Mouse (Mus musculus) T-helper 17 cell (primary cell): ENCODE results near the gene Cacna2d3.

ENCODE experiments used
- in situ Hi-C, 2 experiments: fragments of 300-600 bp; cut with MboI, MseI; formaldehyde crosslinking; loops; 1 replicate in 1 of 2; 2 replicates in 1 of 2; pipeline ENCODE4 v1.15.1; 2025; ENCODE audit warnings: high pct_unique_total_duplicates in 2 of 2

Gene Cacna2d3

DNA sequence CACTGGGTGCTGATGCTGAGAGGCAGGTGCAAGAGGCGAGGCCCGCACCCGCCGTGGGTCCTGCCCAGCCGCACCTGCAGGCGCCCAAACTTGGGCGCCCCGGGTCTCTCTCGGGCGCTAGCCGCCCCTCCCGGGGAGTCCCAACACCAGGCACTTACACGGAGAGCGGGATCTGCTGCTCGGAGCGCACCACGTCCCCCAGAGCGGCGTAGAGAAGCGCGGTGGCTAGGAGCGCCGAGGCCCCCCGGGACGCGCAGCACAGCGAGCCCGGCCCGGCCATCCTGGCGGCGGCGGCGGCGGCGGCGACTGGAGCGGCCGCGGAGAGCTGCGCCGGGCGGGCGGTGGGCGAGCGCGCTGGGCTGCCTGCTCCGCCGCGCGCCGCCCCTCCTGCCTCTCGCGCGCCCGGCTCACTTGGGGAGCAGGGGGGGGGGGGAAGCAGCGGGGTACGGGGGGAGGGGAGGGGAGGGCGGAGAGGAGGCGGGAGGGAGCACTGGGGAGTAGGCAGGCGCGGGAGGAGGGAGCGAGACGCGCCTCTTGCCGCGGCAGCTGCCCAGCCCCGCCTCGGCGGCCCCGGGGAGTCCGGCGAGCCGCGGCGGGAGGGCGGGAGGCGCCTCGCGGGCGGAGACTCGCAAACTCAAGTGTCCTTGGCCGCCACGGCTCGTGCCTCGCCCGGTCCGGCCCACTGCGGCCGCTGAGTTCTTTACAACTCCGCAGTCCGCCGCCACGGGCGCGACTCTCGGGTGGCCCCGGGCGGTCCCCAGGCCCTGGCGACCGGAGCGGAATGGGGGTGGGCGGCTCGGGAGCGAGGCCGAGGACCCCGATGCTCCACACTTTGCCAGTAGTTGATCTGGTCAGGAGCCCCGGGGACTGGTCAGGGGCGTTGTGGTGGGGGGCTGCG is at the start of gene Cacna2d3:
Gene Cacna2d3 (minus strand): TSS at position 377 of the 898 bp plus-strand sequence.
- in situ Hi-C loops, result loop anchor here in 1 of 2 experiments (10.0 kb wide), 1 partner anchor 1253 kb away; no protein-coding TSS in a partner anchor

DNA sequence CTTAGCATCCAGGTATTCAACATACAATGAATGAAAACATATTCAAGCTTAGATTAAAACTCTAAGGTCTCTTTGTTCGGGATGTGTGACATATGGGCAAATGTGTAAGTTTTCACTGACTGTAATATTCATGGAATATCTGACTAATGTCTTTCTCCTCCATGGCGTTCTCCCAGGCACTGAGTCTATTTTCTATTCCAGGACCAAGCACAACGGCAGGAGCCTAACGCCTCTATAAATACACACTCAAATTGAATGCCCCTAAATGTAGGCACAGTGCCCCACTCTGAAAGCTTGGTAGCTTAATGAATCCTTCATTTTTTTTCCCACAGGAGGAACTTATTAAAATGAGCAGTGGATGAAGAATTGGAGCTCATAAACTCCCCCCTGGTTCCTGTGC is 47.8 kb upstream of the Cacna2d3 start:
- in situ Hi-C loops, result no loop called here

DNA sequence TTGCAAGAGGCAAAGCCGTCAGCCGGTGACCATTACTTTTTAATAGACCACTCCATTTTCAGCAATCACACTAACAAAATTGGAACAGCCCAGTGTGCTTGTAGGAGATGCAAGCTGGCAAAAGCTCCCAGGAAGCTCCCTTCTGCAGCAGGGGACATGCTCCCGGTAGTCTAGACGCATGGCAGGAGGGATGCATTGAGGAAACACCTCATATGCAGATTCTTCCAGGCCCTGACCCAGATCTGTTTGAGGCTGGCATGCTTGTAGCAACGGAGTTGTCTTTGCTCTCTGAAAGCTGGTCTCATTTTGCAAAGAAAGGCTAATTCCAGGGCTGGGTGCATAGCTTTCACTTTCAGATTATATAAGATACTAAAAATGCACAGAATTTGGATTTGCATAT is 31.2 kb upstream of the Cacna2d3 start:
- in situ Hi-C loops, result no loop called here

DNA sequence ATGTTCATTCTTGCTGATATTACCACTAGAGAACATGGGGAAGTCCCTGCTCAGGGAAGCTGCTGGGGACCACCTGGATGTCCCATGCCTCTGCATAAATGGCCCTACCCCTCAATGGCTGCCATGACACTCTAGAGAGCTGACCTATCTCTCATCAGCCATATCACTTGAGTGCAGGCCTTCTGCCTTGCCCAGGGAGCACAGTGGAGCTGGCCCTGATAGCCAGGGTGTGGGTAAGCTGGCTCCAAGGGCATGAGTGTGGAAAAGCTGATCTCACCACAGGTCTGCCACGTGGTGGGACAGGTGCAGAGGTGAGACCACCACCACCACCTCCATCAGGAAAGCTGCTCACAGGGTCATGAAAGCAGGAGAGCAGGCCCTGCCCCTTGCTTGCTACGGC is 17.1 kb upstream of the Cacna2d3 start:
- in situ Hi-C loops, result no loop called here

DNA sequence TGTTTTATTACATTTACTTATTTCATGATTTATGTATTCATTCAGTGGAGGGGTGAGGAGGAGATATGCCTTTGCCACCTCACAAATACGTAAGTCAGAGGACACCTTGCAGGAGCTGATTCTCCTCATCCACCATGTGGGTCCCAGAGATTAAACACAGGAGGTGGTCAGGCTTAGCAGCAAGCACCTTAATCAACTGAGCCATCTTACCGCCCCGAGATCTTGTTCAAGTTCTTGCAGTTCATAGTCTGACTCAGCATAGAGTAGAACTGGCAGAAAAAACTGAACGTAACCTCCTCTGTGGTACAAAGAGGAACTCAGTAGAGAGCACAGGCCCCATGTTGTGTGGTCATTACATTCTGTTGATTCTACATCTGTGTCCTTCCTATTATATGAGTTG is 8.6 kb upstream of the Cacna2d3 start:
- in situ Hi-C loops, result no loop called here

DNA sequence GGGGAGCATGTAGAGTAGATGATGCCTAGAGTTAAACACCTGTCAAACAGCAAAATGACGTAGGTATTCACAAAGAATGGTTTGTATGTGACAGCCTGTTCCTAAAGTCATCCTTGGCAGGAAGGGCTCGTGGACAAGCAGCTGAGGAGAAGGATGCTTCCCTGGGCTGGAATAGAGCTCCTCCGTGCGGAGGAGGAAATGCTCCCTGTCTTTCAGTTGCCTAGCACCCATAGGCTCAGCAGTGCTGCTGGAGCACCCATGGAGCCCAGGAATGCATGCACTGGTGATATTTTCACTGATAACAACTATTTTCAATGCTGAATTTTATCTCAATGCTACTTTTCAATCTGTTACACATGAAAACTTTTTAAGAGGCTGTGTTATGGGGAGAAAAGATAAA is 7.3 kb upstream of the Cacna2d3 start:
- in situ Hi-C loops, result loop anchor here in 1 of 2 experiments (5.0 to 10.0 kb wide), 2 partner anchors 208 to 1246 kb away; no protein-coding TSS in a partner anchor

DNA sequence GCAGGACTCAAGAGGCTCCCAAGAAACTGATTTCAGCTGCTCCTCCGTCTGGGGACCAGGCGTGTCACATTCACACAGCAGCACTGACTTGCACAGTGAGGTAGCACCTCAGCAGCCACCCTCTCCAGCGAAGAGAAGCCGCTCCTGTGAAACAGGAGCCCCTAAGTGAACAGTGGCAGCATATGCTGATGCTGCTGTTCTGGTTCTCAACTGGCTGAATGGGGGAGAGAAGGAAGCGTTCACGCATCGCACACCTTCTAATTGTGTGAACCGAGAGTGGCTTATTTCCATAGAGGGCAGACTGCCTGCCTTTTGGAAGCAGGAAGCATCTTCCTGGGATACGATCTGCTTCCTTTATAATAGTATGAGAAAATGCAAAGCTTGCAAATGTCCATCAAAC is 5.9 kb upstream of the Cacna2d3 start:
- in situ Hi-C loops, result loop anchor here in 1 of 2 experiments (5.0 to 10.0 kb wide), 2 partner anchors 210 to 1247 kb away; no protein-coding TSS in a partner anchor

DNA sequence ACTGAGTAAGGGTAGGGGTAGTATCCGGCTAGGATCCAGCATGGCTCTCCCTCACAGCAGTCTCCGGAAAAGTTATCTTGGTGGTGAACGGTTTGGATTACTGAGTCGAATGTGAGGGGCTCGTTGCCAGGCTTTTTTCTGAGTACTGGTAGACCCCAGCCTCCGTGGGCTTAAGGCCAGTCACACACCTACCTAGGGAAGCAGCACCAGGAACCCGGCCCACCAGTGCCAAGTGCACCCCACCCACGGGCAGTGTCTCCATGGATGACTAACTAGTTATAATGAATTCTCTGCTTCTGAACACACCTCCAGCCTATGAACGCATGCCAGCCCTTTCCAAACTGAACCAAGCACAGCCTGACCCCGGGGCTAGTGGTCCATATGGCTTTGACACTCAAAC is 1.6 kb upstream of the Cacna2d3 start:
- in situ Hi-C loops, result loop anchor here in 1 of 2 experiments (10.0 kb wide), 1 partner anchor 1252 kb away; no protein-coding TSS in a partner anchor

DNA sequence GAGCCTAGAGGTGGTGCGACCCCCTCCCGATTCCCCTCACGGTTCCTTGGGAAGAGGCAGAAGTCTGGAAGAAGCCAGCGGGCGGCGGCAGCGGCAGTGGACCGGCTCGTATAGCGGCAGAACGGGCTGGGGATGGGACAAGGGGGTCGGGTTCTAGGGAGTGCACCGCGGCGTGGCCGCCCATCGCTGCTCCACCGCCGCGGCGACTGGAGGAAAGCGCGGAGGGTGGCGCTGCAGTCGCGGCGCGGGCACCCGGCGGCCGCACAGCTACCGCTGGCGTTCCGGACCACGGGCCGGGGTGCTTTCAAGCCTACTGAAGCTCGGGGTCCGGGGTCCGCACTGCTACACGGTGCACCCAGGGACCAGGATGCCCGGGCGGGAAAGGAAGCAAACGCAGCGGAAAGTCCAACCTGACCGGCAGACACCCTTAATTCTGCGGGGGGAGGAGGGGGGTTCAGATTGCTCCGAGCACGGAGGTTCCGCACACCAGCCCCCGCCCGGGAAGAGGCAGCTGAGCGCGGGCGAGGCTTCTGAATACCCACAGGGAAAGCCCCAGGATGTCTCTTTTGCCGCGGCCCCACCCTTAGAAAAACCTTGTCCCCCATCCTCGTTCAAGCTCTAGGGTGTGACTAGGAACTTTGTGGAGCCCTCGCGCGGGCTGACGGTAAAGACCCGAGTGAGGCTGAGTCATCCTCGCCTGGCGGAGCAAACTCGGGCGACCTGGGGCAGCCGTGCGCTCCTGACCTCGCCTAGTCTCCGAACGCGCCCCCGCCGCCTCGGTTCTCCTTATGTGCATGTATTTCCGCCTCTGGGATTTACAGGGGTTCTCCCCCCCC is 940 bp upstream of the Cacna2d3 start:
- in situ Hi-C loops, result loop anchor here in 1 of 2 experiments (10.0 kb wide), 1 partner anchor 1252 kb away; no protein-coding TSS in a partner anchor

DNA sequence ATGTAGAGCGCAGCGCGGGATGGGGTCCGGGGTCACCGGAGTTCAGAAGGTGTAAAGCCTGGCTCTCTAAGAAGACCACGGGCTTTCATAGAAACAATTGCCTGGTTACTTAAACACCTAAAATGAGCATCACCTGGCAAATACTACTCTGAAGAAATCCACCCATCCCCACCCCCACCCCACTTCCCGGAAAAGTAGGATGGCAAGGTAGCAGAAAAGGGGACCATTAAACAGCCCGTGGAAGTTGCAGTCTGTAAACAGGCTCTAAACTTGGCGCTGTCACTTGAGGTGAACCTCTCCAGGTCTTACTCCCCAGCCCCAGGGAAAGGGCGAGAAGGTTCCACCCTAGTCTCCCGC is 555 bp downstream of the Cacna2d3 start:
- in situ Hi-C loops, result loop anchor here in 1 of 2 experiments (10.0 kb wide), 1 partner anchor 1254 kb away; no protein-coding TSS in a partner anchor

DNA sequence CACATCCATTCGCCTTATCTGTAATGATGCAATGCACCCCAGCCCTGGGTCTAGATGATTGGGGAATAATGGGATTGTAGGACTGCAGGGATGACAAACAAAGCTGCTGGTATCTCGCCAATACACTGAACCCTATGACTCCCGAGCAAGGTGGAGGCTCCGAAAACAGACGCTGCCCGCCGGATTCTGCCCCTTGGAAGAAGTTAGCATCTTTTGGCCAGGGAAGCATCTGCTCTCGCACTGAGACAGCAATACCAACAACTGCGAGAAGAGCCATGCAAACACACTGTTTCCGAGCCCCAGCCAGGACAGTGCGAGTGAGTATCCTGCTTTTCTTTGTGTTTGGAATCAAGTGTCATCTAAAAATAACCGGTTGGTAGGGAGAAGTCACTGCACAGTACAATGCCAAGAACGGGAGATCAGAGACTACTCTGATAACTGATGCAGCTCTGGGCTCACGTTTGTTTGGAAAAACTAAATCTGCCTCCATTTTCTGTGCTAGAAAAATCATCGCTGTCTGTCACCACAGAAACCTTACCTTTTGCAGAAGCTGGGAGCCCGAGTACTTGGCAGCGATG is 1.2 kb downstream of the Cacna2d3 start:
- in situ Hi-C loops, result loop anchor here in 1 of 2 experiments (10.0 kb wide), 1 partner anchor 1254 kb away; no protein-coding TSS in a partner anchor

DNA sequence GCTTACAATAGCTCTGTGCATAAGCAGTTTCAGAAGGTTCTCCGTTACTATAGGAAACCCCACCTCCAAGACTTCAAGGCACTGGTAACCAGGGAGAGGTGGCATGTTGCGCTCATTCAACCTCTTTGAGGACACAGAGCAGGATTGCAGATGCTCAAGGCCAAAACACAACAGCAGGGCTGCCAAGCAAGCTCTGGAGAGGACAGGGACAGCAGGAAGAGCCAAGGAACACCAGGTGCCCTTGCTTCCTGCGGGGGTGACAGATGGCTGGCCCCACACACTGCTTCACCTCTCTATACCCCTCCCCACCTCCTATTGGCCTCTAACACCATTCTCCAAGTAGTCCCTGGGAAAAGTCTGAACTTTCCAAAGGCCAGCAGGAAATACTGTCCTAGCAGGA is 9.0 kb downstream of the Cacna2d3 start:
- in situ Hi-C loops, result no loop called here

DNA sequence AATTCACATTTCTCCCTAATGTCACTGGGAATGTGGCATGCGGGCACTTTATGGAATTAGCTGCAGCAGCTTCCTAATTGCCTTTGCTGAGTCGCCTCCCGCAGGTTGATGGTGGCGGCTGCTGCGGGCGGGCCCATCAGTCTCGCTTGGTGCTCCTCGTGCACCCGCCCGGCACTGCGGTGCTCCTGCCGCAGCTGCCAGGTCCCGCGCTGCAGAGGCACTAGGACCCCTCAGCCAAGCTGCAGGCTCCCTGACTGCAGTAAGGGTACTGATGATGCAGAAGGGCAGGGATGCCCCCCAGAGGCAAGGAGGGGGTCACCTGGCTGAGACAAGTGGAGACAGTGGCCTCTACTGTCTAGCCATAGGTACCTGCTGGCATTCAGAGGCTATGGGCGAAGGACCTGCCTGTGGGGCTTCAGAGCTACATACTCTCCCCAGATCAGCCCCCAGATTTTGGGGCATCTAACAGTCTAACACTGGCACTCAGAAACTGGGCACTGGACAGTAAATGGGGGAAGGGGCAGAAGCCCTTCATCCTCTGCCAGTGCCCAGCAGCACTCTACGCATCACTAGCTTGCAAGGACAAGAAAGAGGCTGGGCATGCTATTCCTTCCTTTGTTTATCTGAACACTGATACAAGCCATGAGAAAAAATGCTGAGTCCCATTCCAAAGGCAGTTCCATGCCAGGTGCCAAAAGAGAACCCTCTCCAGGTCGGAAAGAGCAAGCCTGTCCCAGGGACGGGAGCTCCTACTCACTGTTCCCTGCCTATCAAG is 13.9 kb downstream of the Cacna2d3 start:
- in situ Hi-C loops, result no loop called here

DNA sequence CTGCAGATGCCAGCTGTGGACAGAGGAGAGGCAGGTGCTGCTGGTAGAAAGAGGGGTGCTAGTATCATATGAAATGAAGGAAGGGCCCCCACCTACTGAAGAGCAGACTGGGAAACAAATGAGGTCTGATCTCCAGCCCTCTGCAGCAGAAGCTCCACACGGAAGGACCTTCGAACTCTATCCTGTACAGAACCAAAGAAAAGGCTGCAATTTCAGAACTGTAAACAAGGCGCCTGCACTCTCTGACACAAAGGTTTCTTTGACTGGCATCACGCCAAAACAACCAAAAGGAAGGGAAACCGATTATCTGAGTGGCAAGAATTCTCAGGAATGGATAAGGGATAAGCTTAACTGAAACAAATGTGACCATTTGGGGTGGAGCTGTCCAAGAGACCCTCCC is 18.9 kb downstream of the Cacna2d3 start:
- in situ Hi-C loops, result no loop called here

DNA sequence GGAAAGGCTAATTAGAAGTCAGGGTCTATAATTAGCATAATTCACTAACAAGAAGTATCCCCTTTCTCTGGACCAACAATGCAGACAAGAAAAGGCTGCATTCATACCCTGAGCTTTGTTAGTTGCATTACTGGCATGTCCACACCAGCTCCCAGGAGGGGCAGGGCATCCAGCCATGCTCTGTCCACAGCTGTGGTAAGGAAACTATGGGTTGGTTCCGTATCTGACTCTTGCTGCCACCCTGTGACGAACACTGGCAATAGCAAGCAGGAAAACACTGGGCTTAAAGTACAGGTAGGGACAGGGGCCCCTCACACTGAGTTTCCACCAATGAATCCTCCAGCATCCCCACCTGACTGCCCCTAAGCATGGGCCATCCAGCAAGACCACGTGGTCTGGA is 25.5 kb downstream of the Cacna2d3 start:
- in situ Hi-C loops, result no loop called here

DNA sequence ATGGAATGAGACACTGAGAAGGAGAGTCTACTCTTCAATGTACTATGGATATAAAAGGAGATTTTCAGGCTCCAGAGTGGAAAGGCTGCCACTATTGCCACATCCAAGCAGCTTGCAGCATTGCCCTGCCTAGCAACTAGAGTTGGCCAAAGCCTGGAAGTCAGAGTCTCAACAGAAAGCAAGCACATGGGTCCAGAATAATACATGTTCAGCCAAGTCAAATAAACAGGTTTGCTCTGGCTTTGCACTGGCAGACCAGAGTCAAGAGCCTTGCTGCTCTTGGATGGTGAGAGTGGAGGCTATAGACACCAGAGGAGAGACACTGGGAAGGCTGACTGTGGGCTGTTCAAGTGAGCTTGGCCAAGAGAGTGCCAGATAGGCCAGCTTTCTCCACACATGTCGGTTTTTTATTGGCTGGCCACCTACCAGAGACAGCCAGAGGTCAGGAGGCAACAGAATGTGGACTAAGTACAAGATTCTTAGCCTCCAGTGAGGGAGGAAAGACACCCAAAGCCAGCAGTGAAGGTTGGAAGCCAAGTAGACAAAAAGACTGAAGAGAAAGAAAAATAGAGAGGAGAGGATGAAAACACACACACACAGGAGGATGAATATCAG is 49.1 kb downstream of the Cacna2d3 start:
- in situ Hi-C loops, result loop anchor here in 1 of 2 experiments (10.0 kb wide), 1 partner anchor 762 kb away; no protein-coding TSS in a partner anchor

DNA sequence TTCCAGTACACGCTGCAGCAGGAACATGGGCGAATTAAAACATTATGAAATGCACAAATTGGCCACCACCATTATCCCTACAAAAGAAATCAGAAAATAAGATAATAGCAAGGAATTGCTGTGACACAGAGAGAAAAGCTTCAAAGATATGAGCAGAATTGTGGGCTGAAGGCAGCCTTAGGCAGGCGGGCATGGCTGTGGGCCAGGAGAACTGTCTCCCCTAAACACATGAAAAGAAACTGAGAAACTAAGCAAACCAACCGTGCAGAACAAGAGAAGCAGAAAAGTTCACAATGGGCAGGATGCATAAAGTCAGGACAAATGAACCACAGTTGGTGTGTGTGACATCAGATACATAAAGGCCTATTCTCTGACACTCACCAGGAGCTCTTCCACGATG is 51.8 kb downstream of the Cacna2d3 start:
- in situ Hi-C loops, result loop anchor here in 1 of 2 experiments (10.0 kb wide), 1 partner anchor 765 kb away; no protein-coding TSS in a partner anchor

DNA sequence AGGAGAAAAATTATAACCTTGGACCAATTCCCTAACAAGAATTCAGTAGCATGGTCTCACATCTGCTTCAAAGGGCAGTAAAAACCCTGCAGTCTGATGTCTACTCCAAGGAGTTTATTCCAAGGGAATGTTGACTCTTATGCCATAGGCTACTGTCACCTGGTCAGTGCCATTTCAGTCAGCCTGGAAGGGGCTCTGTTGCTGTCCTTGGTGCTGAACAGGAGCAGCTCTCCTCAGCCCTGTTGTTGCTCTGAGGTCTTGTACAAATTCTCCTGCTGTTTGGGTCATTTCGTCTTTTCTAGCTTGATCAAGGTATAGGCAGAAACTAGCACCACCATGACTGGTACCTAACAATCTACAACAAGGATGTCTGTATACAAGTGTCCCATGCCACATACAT is 64.7 kb downstream of the Cacna2d3 start:
- in situ Hi-C loops, result no loop called here

DNA sequence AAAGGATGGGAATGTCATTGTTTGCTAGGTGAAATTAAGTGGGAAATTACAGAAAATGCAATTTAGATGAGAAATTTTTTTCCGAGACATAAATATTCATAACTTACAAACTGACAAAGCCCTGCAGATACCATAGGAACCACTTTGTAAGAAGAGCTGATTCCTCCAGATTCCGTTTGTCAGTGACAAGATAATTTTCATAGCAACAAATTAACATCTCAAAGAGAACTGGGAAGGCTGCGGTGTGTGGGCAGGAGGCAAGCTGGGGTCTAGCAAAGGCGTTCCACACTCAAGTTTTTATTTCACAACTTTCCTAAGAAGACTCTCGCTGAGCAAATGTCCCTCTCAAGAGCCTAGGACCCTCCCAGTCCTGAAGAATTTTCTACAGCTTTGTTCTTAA is 71.1 kb downstream of the Cacna2d3 start:
- in situ Hi-C loops, result no loop called here

DNA sequence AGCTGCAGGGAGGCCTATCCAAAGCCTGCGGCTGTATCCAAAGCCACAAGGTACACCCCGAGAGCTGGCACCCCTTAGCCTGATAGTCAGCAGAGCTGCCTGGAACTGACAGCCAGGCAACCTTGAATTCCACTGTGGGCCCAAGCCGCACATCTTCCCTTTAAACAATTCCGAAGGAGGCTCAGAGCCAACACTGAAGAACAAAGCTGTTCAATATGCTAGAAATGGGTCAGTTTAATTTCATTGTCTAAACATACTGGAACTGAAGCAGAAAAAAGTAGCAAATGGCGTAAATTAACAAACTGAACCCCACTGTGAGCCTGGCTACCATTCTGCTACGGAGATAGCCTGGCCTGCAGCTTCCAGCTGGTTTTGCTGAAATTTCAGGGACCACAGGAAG is 72.9 kb downstream of the Cacna2d3 start:
- in situ Hi-C loops, result no loop called here
